Mouse (Mus musculus) gonadal fat pad, adult 2 months (tissue): ENCODE results near the gene Pld2. TPM values are rescaled to one million over a fixed set of nuclear protein-coding genes. Genes with fewer than 3 reads are reported as not detected.
"Not testable (repeated sequence)": the region's sequence is repeated elsewhere in the genome, so short reads cannot be mapped to it uniquely, and the experiment has no call there.

Experiments
- DNase-seq: peaks from one replicate; pipeline ENCODE4 v3.0.0-alpha.2; 2012; ENCODE audit warnings: low read depth
- polyA plus RNA-seq: library from polyadenylated mRNA; depleted of rRNA; stranded (reverse); fragments of >200 nt; gene quantifications from 2 replicates; pipeline ENCODE4 v1.2.3, GENCODE M21; 2012; rRNA removed

Pld2 gene
- polyA plus RNA-seq: 27.0 and 28.1 TPM in 2 replicates

DNA sequence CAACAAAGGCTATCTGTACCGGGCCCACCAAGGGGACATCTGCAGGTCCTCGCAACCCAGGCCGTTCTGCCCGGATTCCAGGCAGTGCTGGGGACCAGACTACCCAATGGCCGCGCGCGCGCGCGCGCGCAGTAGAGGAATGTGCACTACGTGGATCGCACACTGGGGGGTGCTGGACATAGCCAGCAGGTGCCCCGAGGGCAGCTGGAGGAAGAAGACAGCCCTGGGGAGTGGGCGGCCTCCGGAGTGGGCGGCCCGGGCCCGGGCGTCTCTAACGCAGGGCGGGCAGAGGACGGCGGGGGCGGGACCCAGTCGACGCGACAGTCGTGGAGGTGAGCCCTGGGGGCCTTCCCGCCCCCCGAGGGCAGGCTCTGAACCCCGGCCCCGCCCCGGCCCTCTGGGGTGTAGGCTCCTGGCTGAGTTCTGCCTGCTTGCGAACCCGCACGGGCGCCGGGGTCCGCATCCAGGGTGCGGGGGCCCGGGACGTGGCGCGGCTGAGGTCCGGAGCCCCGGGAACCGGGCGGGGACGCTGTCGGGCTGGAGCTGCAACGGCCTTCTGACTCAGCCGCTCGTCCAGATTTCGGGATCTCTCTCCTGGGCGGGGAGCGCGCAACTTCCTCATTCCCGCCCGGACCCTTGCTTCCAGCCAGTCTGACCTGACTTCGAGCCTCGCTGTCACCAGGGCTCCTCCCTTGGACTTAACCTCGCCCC, at the start of gene Pld2:
Pld2 (plus strand) TSS at position 188 of the 711 bp plus-strand sequence.
- no peak for DNase-seq

DNA sequence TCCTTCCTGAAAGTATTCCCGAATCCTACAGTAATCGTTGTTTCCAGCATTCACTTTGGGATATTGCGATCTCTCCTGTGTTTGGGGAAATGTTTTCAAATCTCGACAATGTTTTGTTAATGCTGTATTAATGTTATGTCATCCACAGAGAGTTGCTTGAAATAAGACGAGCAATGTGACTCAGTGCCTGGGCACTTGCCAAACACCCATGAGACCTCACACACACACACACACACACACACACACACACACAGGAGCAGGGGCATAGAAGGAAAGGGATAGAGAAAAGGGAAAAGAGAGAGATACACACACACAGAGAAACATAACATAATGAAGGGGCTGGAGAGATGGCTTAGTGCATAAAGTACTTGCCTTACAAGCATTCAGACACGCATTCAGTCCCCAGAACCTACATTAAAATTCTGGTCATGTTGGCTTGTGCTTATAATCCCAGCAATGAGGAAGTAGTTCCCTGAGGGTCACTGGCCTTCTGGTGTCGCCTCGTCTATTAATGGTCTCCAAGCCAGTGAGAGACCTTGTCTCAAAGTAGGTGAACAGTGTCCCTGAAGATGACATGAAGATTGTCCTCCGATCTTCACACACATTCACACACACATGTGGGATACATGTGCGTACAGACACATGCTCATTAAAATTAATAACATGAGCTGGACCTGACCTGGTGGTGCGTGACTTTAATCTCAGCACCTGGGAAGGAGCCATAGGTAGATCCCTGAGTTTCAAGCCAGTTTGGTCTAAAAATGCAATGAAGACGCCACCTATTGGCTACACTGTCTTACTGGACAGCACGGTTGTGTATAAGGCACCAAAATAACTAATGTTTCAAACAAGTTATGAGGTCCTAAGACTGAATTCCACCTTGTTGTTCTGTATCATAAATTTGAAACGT, 40.0 kb upstream of the Pld2 start:
- no peak for DNase-seq

DNA sequence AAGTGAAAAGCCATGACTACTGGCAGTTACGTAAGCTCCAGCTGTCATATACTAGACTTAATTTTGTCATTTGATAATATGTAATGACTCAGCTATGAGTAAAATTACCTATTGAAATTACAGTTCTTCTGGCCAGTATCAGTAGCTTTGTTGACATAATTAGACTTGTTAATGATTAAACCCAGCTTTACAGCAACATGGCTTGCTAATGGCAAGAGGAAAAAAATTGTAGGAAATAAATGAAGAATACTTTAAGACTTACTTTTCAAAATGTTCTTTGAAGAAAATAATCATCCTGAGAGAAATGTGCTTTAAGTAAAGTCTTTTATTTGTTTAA, 39.4 kb upstream of the Pld2 start:
- DNase-seq: no peak

DNA sequence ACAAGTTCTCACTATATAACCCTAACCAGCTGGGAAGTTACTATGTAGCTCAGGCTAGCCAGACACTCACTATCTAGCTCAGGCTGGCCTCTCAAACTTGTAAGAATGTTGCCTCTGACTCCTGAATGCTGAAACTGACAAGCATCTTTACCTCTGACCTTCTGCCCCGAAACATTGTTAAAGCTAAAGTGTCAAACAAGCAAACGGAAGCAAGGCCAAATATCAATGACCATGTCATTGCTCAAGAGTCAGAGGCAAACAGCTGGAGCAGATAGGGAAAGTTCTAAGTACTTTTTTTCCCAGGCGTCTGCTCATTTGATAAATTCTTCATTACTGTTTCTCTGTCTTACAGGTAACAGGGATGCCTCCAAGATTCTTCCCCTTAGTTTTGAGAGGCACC, 37.8 kb upstream of the Pld2 start:
- DNase-seq: no peak

DNA sequence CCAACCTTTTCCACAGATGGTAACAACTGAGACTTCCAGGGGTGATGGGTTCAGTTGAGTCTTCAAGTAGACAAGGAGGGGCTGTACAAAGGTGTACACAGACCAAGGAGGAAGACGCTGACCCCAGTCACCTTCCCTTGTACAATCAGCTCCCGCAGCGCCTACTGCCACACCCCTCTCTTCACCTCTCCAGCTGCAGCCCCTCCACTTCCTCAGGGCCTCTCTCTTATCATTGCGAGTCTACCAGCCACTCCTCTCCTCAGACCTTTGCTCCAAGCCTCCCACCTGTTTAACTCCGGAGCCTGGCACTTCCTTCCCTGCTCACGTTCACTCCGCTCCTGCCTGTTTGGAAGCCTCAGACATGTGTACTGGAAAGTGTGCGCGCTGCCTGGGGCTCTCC, 34.9 kb upstream of the Pld2 start, which contains the start of gene Tm4sf5:
Tm4sf5 (plus strand) TSS at position 275 of the 400 bp plus-strand sequence.
- DNase-seq: no peak

DNA sequence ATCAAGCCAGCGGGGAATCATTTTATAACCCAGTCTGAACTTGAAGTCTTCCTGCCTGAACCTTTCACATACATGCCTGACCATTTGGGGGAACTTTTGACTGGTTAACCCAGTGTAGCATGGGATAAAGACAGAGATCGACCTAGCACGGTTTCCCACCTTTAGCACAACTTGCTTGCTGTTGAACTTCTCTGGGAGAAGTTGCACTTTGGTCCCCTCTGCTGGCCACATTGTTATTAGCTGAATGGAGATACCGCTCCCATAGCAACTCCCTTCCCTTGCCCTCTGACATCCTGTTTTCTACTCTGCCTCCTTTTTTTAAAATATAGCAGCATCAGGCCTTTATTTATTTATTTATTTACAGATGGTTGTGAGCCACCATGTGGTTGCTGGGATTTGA, 33.5 kb upstream of the Pld2 start:
- no peak for DNase-seq

DNA sequence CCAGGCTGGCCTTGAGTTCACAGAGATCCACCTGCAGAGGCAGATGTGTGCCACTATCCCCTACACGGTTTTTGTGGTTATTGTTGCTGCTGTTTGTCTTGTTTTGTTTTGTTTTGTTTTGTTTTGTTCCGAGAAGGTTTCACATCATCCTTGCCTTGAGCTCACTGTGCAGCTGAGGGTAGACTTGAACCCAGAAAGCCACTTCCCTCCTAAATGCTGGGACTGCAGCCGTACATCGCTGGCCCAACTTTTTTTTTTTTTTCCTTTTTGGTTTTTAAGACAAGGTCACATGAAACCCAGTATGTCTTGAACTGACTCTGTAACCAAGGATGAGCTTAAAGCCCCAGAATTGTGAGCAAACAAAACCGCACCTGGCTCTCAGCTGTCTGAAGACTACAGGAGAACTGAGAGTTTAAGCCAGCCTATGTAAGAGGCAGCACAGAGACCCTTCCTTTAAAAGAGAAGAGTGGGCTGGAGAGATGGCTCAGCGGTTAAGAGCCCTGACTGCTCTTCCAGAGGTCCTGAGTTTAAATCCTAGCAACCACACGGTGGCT, 32.8 kb upstream of the Pld2 start:
- no peak for DNase-seq

DNA sequence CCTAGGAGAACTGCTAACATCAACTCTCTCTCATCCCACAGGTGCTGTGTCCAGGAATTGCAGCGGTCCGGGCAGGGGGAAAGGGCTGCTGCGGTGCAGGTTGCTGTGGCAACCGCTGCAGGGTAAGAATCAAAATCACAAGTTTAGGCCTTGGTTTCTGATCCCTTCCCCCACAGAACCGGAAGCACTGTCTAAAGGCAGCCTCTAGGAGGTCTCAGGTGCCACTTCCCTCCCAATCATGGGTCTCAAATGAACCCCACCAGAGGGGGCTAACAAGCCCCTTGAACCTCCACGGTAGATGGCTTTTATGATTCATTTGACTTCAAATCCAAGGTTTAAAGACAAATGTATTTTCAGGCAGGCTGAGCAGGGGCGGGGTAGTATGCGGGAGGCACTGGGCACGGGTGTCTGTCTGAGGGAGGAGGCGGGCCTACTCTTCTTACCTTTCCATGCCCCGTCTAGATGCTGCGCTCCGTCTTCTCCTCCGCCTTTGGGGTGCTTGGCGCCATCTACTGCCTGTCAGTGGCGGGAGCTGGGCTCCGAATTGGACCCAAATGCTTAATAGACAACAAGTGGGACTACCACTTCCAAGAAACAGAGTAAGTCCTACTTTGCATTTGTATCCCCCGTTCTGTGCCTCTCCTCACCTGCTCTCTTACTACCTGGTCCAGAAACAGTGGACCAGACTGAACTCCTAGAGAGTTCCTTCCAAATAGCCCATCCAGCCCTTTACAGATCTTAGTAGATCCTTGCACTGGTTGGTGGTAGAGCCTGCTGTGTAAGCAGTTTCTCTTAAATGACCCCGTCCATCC, 29.9 kb upstream of the Pld2 start:
- no peak for DNase-seq

DNA sequence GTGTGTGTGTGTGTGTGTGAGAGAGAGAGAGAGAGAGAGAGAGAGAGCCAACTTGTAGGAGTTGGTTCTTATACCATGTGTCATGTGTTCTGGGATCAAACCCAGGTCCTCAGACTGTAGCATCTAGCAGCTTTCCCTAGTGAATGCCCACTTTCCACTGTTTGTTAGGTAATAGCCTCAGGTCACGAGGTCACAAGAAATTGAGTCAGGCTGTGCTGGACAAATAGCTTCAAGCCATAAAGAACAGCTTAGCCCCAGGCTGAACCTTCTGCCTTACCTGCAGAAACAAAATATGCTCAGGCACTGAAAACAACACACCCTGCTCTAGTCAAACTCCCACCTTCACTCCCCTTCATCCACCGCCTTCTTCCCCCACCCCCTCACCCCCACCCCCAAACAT, 28.6 kb upstream of the Pld2 start:
- no peak for DNase-seq

DNA sequence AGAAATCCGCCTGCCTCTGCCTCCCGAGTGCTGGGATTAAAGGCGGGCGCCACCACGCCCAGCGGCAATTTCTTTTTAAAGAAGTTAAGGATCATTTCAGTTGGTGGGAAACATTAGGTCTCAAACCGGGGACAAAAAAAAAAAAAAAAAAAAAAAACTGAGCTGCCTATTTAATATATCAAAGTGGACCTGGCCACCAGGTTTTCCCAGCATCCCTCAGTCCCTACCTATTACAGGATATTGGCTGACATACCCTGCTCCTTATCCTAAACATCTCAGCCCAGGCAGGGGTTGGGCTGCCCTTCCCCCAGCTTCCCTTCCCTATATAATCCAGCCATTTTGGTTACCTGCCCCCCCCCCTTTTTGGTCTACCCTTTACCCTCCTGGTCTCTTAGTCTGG, 28.0 kb upstream of the Pld2 start:
- DNase-seq: no peak

DNA sequence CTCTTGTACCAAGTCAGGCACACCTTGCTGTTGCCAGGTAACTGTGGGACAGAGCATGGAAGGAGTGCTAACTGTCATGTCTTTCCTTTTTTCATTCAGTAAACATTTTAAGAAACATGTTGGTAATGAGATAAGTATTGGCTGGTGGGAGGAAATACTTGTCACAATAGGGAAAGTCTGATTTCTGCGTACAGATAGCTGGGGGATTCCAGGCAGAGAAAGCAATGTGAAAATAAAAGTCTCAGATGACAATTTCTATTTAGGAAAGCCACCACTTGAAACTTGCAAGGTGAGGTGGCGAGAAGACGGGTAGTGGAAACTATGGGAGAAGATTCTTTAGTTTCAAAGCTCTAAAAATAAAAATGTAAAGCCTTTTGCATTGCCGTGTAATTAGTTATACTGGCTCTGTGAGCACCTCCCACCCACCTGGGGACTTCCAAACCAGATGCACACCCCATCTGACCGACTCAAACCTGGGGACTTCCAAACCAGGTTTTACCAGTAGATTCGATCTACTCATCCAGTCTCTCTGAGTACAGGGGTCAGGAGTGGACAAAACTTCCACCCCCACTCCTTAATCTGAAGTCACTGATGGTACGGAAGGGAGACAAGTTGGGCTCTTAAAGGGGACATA, 27.0 kb upstream of the Pld2 start:
- DNase-seq: no peak

DNA sequence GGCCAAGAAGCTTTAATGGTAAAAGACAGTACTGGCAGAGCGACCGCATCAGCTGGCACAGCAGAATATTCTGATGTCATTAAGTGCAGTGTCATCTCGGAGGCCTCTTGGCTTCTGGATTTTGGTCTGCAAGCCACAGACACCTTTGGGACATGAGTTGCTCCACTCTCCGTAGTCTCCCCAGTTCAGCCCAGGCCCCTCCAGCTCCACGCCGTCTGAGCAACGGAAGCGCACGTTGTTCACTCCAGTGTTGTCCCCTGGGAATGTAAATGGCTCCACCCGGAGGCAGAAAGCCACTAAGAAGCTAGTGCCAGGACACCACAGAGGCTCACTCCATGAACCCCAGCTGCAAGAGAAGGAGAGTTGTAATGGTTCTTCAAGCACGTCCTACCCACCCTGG, 26.3 kb upstream of the Pld2 start:
- DNase-seq: no peak

DNA sequence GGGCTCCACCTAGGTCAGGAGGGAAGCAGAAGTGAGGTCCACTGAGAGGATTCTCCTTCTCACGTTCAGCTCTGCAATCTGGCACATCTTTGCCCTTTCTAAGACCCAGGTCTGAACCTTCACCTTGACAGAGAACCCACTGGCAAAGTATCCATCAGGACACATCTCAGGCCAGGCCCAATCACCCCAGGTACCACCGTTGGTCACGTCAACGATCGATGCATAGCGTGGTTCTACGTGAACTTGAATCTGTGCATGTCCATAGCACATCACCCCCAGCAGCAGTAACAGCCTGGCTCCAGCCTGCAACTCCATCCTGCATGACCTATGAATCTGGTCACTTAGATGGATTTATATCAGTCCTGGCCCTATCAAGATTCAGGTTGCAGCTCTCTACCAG, 25.6 kb upstream of the Pld2 start, which contains the start of gene Vmo1:
Vmo1 (minus strand) TSS at position 329 of the 400 bp plus-strand sequence.
- DNase-seq: no peak

DNA sequence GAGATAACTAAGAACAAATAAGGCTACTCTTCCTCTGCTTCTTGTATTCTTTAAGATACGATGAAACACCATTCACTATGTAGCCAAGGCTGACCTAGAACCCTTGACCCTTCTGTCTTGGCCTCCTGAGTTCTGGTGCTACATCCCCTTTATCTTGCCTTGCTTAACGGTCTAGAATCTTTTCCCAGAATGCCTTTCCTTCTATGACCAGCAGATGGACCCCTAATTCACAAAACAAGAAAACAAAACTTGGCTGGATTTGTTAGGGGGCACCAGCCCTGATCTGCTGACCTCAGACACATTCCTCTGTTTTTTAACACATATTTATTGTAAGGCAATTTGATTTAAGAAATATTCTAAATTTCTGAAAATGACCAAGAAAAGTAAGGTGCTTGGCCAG, 23.5 kb upstream of the Pld2 start:
- DNase-seq: no peak

DNA sequence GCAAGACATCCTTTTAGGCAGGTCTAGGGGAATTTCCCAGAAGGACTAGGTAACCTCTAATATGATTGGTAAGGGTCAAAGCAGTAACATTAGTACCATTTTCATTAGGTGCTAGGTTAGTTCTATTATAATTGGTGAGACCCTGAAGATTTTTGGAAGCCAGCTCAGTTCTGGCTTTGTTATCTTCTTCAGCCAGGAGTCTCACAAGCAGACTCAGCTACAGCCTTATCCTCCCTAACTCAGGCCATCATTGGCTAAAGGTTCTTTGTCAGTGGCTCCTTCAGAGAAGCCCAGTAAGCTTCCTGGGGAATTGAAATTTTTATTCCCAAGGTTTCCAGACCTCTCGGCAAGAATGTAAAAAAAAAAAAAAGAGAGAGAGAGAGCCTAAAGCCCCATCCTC, 21.4 kb upstream of the Pld2 start:
- DNase-seq: no peak

DNA sequence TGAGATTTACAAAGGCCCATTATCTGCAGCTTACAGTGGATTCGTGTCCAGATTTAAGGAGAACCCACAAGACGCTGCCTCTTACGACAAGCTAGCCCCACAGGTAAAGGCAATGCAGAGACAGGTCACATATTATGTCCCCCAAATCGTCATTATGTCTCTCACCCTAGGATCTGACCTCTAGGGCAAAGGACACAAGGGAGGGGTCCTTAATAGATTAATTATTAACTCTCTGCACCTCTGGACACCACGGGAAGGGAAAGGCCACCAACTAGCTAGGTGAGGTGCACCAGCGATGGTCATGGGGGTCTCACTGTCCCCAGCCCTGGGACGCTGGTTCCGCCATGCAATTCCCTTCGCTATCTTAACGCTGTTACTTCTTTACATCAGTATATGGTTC, 20.9 kb upstream of the Pld2 start, which contains the start of gene Gltpd2:
Gltpd2 (plus strand) TSS at position 274 of the 400 bp plus-strand sequence.
- DNase-seq: no peak

DNA sequence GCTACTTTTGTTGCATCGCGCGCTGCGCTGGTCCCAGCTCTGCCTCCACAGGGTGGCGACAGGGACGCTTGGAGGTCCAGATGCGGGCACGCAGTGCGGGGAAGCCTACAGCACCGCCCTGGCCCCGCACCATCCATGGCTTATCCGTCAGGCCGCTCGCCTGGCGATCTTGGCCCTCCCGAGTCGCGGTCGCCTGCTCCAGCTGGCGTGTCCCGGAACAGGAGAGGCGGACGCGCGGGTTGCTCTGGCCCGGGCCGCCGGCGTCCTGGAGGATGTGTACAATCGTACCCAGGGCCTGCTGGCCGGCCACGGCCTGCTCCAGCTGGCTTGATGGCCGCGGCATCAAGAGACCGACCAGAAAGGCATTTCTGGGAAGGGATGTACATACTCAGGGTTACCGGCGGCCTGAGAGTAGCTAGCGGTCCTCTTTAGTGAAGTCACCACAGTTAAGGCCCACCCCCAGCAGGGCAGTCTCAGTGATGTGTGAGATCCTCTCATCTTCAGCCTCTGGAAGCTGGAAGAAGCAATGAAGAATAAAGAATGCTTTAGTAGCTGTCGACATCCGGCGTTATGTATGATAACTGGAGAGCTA, 19.6 kb upstream of the Pld2 start:
- DNase-seq: no peak

DNA sequence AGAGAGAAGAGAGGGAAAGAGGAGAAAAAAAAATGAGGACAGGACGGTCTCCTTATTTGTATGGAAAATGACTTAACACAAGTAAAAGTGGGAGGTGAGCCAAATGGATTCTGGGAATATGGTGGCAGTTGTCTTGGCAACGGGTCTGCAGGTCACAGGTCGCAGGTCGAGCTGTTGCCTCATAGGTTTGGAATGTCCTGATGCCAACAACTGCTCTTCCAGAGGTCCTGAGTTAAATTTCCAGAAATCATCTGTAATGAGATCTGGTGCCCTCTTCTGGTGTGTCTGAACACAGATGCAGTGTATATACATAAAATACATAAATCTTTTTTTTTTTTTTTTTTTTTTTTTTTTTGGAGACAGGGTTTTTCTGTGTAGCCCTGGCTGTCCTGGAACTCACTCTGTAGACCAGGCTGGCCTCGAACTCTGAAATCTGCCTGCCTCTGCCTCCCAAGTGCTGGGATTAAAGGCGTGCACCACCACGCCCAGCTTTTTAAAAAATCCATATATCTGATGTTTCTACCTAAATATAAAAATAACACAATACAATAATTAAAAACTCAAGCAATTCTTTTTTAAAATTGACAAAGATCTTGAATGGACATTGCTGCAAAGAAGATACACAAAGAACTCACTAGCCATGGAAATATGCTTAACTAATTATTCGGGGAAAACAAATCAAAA, 16.4 kb upstream of the Pld2 start:
- not testable (repeated sequence) for DNase-seq

DNA sequence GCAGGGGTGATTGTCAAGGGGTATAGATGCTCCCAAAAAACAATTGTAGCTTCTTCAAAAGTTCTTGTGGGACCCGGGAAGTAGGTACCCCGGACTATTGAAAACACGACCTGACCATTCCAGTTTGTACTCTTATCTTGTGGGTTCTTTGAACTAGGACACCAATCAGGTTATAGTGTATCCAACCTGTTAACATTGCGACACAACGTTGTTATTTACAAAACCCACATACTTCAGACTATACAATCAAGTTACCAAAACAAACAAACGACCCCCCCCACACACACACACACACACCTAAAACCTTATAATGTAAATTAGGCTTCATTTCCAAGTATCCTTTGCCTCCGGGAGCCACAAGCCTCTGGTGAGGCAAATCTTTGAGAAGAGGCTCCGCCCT, 15.1 kb upstream of the Pld2 start:
- DNase-seq: no peak

DNA sequence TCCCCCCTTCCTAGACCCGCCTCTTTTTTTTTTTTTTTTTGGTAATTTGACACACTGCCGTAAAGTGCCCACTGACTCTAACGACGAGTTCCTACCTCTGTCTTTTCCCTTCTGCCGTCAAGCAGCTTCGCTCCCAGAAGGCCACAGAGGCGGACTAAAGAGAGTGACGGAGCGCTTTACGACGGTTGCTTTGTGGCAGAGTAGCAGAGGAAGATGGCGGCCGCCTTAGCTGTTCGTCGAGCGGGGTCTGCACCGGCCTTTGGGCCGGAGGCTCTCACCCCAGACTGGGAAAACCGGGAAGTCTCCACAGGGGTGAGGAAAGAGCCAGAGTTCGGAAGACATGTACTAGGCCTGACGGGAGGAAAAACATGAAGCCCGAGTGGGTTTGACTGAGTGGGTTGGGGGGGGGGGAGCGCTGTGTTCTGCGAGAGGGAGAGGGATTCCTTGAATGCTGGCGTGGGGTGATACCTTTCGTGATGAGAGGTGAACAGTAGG, 14.6 kb upstream of the Pld2 start, which contains the start of gene Psmb6:
Psmb6 (plus strand) TSS at position 184 of the 495 bp plus-strand sequence.
- peak; percentile 77 for DNase-seq
